Mouse (Mus musculus): ENCODE measurements at regions not wholly inside any gene's neighbourhood (a gene's known extent, or its start where the extent isn't known, plus 50 kb on each side); places are given as distances from the start of the nearest gene placed in this dataset.

- no peak for DNase-seq (ENCODE audit: extremely low spot score in 1 of 2, low spot score in 1 of 2)
Measured at GRCm38 (mm10) chr15:12066857-12067211, 50.8 kb upstream of the Zfr start.

GRCm38 (mm10) chr15:12066176-12066856 is 51.3 kb upstream of the Zfr start:
- DNase-seq (ENCODE audit: extremely low spot score in 1 of 2, low spot score in 1 of 2): peak in 1 of 2 experiments; percentile 69

GRCm38 (mm10) chr15:12054870-12055269 is 58.1 kb upstream of the Sub1 start:
- DNase-seq (ENCODE audit: extremely low spot score in 1 of 2, low spot score in 1 of 2): no peak

- DNase-seq (ENCODE audit: extremely low spot score in 1 of 2, low spot score in 1 of 2): no peak
Measured at GRCm38 (mm10) chr15:12053610-12054009, 56.8 kb upstream of the Sub1 start.

- no peak for DNase-seq (ENCODE audit: extremely low spot score in 1 of 2, low spot score in 1 of 2)
Measured at GRCm38 (mm10) chr15:12048965-12049364, 52.2 kb upstream of the Sub1 start.

GRCm38 (mm10) chr15:12048214-12048507 is 51.4 kb upstream of the Sub1 start:
- no peak for DNase-seq (ENCODE audit: extremely low spot score in 1 of 2, low spot score in 1 of 2)

- no peak for DNase-seq (ENCODE audit: extremely low spot score in 1 of 2, low spot score in 1 of 2)
Measured at GRCm38 (mm10) chr15:12047349-12048213, 50.8 kb upstream of the Sub1 start.
